Mouse (Mus musculus) MEL (cell line): ENCODE measurements at regions not wholly inside any gene's neighbourhood (a gene's known extent, or its start where the extent isn't known, plus 50 kb on each side); places are given as distances from the start of the nearest gene placed in this dataset.

ENCODE experiments used
- DNase-seq: peaks from one replicate; pipeline ENCODE4 v3.0.0; 2011; ENCODE audit warnings: low read depth, low spot score
- H3K27ac ChIP-seq: 2 replicates; pipeline ENCODE4 v1.5.1; 2012; ENCODE audit warnings: low read depth, mild to moderate bottlenecking, control low read depth, low read length, moderate library complexity; ENCODE audit not compliant: control insufficient read depth
- H3K27me3 ChIP-seq, 2 experiments: fragments of 150-350 bp in 1 of 2; sonication (generic) in 1 of 2; 2 replicates each; pipeline ENCODE4 v1.6.1; 2012; ENCODE audit warnings: low read length in 2 of 2, mild to moderate bottlenecking in 2 of 2, improper control_type of control experiment in 1 of 2, moderate library complexity in 1 of 2; ENCODE audit not compliant: insufficient read depth in 2 of 2, control insufficient read depth in 1 of 2
- H3K36me3 ChIP-seq, 2 experiments: 2 replicates each; pipeline ENCODE4 v1.6.1; 2012 to 2014; ENCODE audit warnings: low read length in 2 of 2, improper control_type of control experiment in 1 of 2, inconsistent platforms in 1 of 2, mild to moderate bottlenecking in 1 of 2; ENCODE audit not compliant: insufficient read depth in 2 of 2, control insufficient read depth in 1 of 2
- H3K4me1 ChIP-seq, 2 experiments: fragments of 150-350 bp in 1 of 2; sonication (generic) in 1 of 2; 2 replicates each; pipeline ENCODE4 v1.6.1; 2012; ENCODE audit warnings: low read length in 2 of 2, improper control_type of control experiment in 1 of 2, mild to moderate bottlenecking in 1 of 2; ENCODE audit not compliant: insufficient read depth in 2 of 2, control insufficient read depth in 1 of 2
- H3K4me3 ChIP-seq, 2 experiments: fragments of 150-350 bp in 1 of 2; sonication (generic) in 1 of 2; 2 replicates each; pipeline ENCODE4 v1.5.1; 2012; ENCODE audit warnings: low read depth in 2 of 2, low read length in 2 of 2, mild to moderate bottlenecking in 2 of 2, moderate library complexity in 2 of 2, control low read depth in 1 of 2, improper control_type of control experiment in 1 of 2; ENCODE audit not compliant: control insufficient read depth in 1 of 2, insufficient read depth in 1 of 2
- H3K79me2 ChIP-seq: 2 replicates; pipeline ENCODE4 v1.6.1; 2012; ENCODE audit warnings: mild to moderate bottlenecking, low read length, moderate library complexity; ENCODE audit not compliant: control insufficient read depth, poor library complexity, insufficient read depth
- H3K9ac ChIP-seq: 2 replicates; pipeline ENCODE4 v1.6.1; 2012; ENCODE audit warnings: low read depth, mild to moderate bottlenecking, control low read depth, low read length, moderate library complexity; ENCODE audit not compliant: control insufficient read depth, poor library complexity, severe bottlenecking
- H3K9me3 ChIP-seq: fragments of 150-350 bp; sonication (generic); replicated peaks from 2 replicates; pipeline ENCODE4 v1.6.1; 2012; ENCODE audit warnings: mild to moderate bottlenecking, low read length, improper control_type of control experiment, moderate library complexity; ENCODE audit not compliant: insufficient read depth
- CTCF ChIP-seq, 3 experiments: IDR thresholded peaks in 2 of 3; conservative IDR thresholded peaks in 1 of 3; 2 replicates each; pipeline ENCODE4 v1.5.1; 2011 to 2012; ENCODE audit warnings: low read length in 3 of 3, low read depth in 2 of 3, mild to moderate bottlenecking in 2 of 3, improper control_type of control experiment in 1 of 3, inconsistent platforms in 1 of 3, mixed read lengths in 1 of 3, moderate library complexity in 1 of 3; ENCODE audit not compliant: control insufficient read depth in 1 of 3, insufficient read depth in 1 of 3, poor library complexity in 1 of 3, severe bottlenecking in 1 of 3
- E2F4 ChIP-seq: IDR thresholded peaks from 2 replicates; pipeline ENCODE4 v1.6.1; 2011; ENCODE audit warnings: low read depth, low read length, improper control_type of control experiment, borderline replicate concordance
- ELF1 ChIP-seq: IDR thresholded peaks from 2 replicates; pipeline ENCODE4 v1.6.1; 2014; ENCODE audit warnings: low read depth, mild to moderate bottlenecking, inconsistent platforms, low read length, improper control_type of control experiment, moderate library complexity
- EP300 ChIP-seq, 2 experiments: IDR thresholded peaks; 2 replicates each; pipeline ENCODE4 v1.6.1; 2011; ENCODE audit warnings: improper control_type of control experiment in 2 of 2, low read length in 2 of 2, low read depth in 1 of 2, mild to moderate bottlenecking in 1 of 2
- GABPA ChIP-seq: IDR thresholded peaks from 2 replicates; pipeline ENCODE4 v1.6.1; 2012; ENCODE audit warnings: low read depth, mild to moderate bottlenecking, inconsistent platforms, low read length, improper control_type of control experiment, moderate library complexity
- KAT2A ChIP-seq: conservative IDR thresholded peaks from 2 replicates; pipeline ENCODE4 v1.6.1; 2012; ENCODE audit warnings: low read depth, low read length, improper control_type of control experiment, inconsistent platforms
- MAX ChIP-seq: IDR thresholded peaks from 2 replicates; pipeline ENCODE4 v1.6.1; 2011; ENCODE audit warnings: low read length, improper control_type of control experiment
- MAZ ChIP-seq: IDR thresholded peaks from 2 replicates; pipeline ENCODE4 v1.6.1; 2012; ENCODE audit warnings: low read depth, mild to moderate bottlenecking, inconsistent platforms, low read length, improper control_type of control experiment
- MYC ChIP-seq: IDR thresholded peaks from 2 replicates; pipeline ENCODE4 v1.6.1; 2011; ENCODE audit warnings: low read depth, mild to moderate bottlenecking, low read length, improper control_type of control experiment, moderate library complexity
- NRF1 ChIP-seq: IDR thresholded peaks from 2 replicates; pipeline ENCODE4 v1.6.1; 2014; ENCODE audit warnings: low read depth, mild to moderate bottlenecking, inconsistent platforms, low read length, improper control_type of control experiment, moderate library complexity; ENCODE audit not compliant: poor library complexity, insufficient read depth, severe bottlenecking
- POLR2A ChIP-seq, 2 experiments: IDR thresholded peaks; 2 replicates each; pipeline ENCODE4 v1.6.1; 2011 to 2012; ENCODE audit warnings: low read length in 2 of 2, mild to moderate bottlenecking in 2 of 2, control low read depth in 1 of 2, improper control_type of control experiment in 1 of 2, low read depth in 1 of 2, moderate library complexity in 1 of 2; ENCODE audit not compliant: control insufficient read depth in 1 of 2, insufficient read depth in 1 of 2, poor library complexity in 1 of 2
- POLR2AphosphoS5 ChIP-seq: IDR thresholded peaks from 2 replicates; pipeline ENCODE4 v1.6.1; 2012; ENCODE audit warnings: low read depth, borderline replicate concordance, mild to moderate bottlenecking, inconsistent platforms, low read length, moderate library complexity, mixed read lengths
- RAD21 ChIP-seq: IDR thresholded peaks from 2 replicates; pipeline ENCODE4 v1.6.1; 2011; ENCODE audit warnings: mild to moderate bottlenecking, low read depth, low read length, improper control_type of control experiment
- RCOR1 ChIP-seq: IDR thresholded peaks from 2 replicates; pipeline ENCODE4 v1.6.1; 2012; ENCODE audit warnings: low read depth, mild to moderate bottlenecking, inconsistent platforms, low read length, improper control_type of control experiment
- SMC3 ChIP-seq: IDR thresholded peaks from 2 replicates; pipeline ENCODE4 v1.6.1; 2011; ENCODE audit warnings: low read depth, low read length, improper control_type of control experiment
- TAL1 ChIP-seq: IDR thresholded peaks from 2 replicates; pipeline ENCODE4 v1.6.1; 2012; ENCODE audit warnings: mild to moderate bottlenecking, inconsistent platforms, low read length, moderate library complexity, mixed read lengths
- TBP ChIP-seq: IDR thresholded peaks from 2 replicates; pipeline ENCODE4 v1.8.0; 2011; ENCODE audit warnings: low read depth, low read length, improper control_type of control experiment
- TCF12 ChIP-seq: IDR thresholded peaks from 2 replicates; pipeline ENCODE4 v1.6.1; 2014; ENCODE audit warnings: low read depth, mild to moderate bottlenecking, inconsistent platforms, low read length, improper control_type of control experiment, moderate library complexity
- UBTF ChIP-seq: IDR thresholded peaks from 2 replicates; pipeline ENCODE4 v1.6.1; 2012; ENCODE audit warnings: low read depth, mild to moderate bottlenecking, inconsistent platforms, low read length, improper control_type of control experiment, moderate library complexity, borderline replicate concordance; ENCODE audit not compliant: insufficient read depth
- USF1 ChIP-seq: IDR thresholded peaks from 2 replicates; pipeline ENCODE4 v1.6.1; 2014; ENCODE audit warnings: low read depth, mild to moderate bottlenecking, inconsistent platforms, low read length, improper control_type of control experiment, moderate library complexity
- USF2 ChIP-seq, 2 experiments: IDR thresholded peaks; 2 replicates each; pipeline ENCODE4 v1.6.1; 2011 to 2012; ENCODE audit warnings: improper control_type of control experiment in 2 of 2, low read length in 2 of 2, borderline replicate concordance in 1 of 2, inconsistent platforms in 1 of 2, low read depth in 1 of 2, mild to moderate bottlenecking in 1 of 2; ENCODE audit not compliant: insufficient read depth in 1 of 2

GRCm38 (mm10) chr6:31201375-31201972 is 197.1 kb upstream of the Mkln1 start:
- no peak for DNase-seq
- TF ChIP-seq GABPA (no peak), MAZ (no peak), CTCF (IDR thresholded peaks at IDR 0.05 in 2 of 3, conservative IDR thresholded peaks at IDR 0.05 in 1 of 3; ENCODE audit: control insufficient read depth in 1 of 3, insufficient read depth in 1 of 3, low read depth in 2 of 3, low read length in 3 of 3, poor library complexity in 1 of 3, severe bottlenecking in 1 of 3) (no peak), UBTF (no peak), POLR2A (IDR thresholded peaks at IDR 0.05; ENCODE audit: control insufficient read depth in 1 of 2, insufficient read depth in 1 of 2, low read depth in 1 of 2, low read length in 2 of 2, poor library complexity in 1 of 2) (no peak), TCF12 (no peak), SMC3 (no peak), NRF1 (no peak), MYC (no peak), TAL1 (no peak), USF1 (no peak), USF2 (IDR thresholded peaks at IDR 0.05; ENCODE audit: borderline replicate concordance in 1 of 2, insufficient read depth in 1 of 2, low read depth in 1 of 2, low read length in 2 of 2) (no peak), TBP (no peak), E2F4 (no peak), RCOR1 (no peak), POLR2AphosphoS5 (no peak), KAT2A (no peak), EP300 (IDR thresholded peaks at IDR 0.05; ENCODE audit: low read depth in 1 of 2, low read length in 2 of 2) (no peak)
- TF ChIP-seq, all 39 proteins: peak for 0
- no peaks in the 10 kb centered on the region for H3K36me3 ChIP-seq
- H3K9ac ChIP-seq, result no peak overlapping the region
- no peak overlapping the region for H3K4me3 ChIP-seq
- no peak overlapping the region for H3K27ac ChIP-seq
- H3K27me3 ChIP-seq, result no peaks in the 10 kb centered on the region
- H3K4me1 ChIP-seq, result no peaks in the 10 kb centered on the region
- no peaks in the 10 kb centered on the region for H3K9me3 ChIP-seq
- H3K79me2 ChIP-seq, result no peaks in the 10 kb centered on the region

GRCm38 (mm10) chr6:31202594-31202993 is 195.9 kb upstream of the Mkln1 start:
- Histone ChIP-seq H3K36me3 (no peaks in the 10 kb centered on the region), H3K27me3 (no peaks in the 10 kb centered on the region), H3K79me2 (no peaks in the 10 kb centered on the region), H3K9ac (no peak overlapping the region), H3K27ac (no peak overlapping the region), H3K4me3 (no peak overlapping the region), H3K4me1 (no peaks in the 10 kb centered on the region), H3K9me3 (no peaks in the 10 kb centered on the region)
- DNase-seq, result peak; percentile 46
- TF ChIP-seq UBTF (no peak), MAX (no peak), MAZ (no peak), POLR2A (IDR thresholded peaks at IDR 0.05; ENCODE audit: control insufficient read depth in 1 of 2, insufficient read depth in 1 of 2, low read depth in 1 of 2, low read length in 2 of 2, poor library complexity in 1 of 2) (no peak), CTCF (IDR thresholded peaks at IDR 0.05 in 2 of 3, conservative IDR thresholded peaks at IDR 0.05 in 1 of 3; ENCODE audit: control insufficient read depth in 1 of 3, insufficient read depth in 1 of 3, low read depth in 2 of 3, low read length in 3 of 3, poor library complexity in 1 of 3, severe bottlenecking in 1 of 3) (peak in 2 of 3 experiments; percentile 39 to 60; a peak in 4 of 6 replicates), EP300 (IDR thresholded peaks at IDR 0.05; ENCODE audit: low read depth in 1 of 2, low read length in 2 of 2) (no peak), SMC3 (peak; percentile 32), KAT2A (no peak), ELF1 (no peak), MYC (peak; percentile 69; the same call in 1 of the 2 replicates), RAD21 (peak; percentile 24)
